Mouse (Mus musculus) urinary bladder, postnatal 10 days (tissue): ENCODE measurements around the gene Cnnm3.
A peak's percentile ranks its signal among the peaks of the same experiment; 100 is the strongest.
"Not testable (repeated sequence)": the region's sequence is repeated elsewhere in the genome, so short reads cannot be mapped to it uniquely, and the experiment has no call there.

ENCODE experiments used
- DNase-seq: peaks from one replicate; pipeline ENCODE4 v3.0.0; 2022; ENCODE audit warnings: low spot score

The Cnnm3 gene

DNA sequence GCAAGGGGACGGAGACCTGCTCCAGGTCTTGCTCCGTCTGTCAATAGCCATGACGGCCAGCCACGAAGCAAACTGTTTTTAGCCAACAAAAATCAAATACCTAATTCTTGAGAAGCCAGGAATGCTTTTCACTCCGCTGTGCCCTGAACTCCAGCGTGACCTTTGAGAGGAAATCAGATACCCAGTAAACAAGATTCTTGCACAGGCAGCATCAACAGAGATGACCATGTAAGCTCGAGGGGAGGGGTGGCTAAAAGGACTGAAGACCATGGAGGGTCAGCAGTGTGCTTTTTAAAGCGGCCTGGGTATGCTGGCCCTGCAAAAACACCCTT is 24.7 kb downstream of the Cnnm3 start:
- DNase-seq = no peak

DNA sequence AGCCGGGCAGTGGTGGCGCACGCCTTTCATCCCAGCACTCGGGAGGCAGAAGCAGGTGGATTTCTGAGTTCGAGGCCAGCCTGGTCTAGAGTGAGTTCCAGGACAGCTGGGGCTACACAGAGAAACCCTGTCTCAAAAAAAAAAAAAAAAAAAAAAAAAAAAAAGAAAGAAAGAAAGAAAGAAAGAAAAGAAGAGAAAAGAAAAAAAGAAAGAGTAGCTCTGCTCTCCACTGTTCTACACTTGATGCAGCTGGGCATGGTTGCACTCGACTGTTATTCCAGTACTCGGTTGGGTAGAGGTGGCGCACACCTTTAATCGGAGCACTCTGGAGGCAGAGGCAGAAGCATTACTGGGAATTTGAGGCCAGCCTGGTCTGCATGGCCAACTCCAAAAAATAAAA is 25.1 kb downstream of the Cnnm3 start, which contains the start of gene Ankrd23:
Gene Ankrd23 (minus strand): TSS at position 101 of the 400 bp plus-strand sequence.
- DNase-seq = not testable (repeated sequence)

DNA sequence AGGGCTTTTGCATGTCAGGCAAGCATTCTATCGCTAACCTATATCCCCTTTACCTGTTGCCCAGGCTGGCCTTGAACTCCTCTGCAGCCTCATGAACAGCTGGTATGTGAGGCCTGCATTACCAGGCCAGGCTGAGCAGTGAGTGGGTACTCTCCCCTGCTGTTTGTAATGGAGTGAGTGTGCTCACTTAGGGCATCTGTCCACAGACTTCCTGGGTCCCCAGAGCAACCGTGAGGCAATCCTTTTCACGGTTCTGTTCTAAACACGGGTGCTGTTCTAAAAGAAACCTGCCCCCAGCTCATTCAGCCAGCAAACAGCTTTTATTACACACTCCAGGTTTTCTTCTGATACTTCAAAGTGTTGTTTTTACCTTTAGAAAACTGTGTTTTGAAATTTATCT is 27.1 kb downstream of the Cnnm3 start:
- no peak for DNase-seq

DNA sequence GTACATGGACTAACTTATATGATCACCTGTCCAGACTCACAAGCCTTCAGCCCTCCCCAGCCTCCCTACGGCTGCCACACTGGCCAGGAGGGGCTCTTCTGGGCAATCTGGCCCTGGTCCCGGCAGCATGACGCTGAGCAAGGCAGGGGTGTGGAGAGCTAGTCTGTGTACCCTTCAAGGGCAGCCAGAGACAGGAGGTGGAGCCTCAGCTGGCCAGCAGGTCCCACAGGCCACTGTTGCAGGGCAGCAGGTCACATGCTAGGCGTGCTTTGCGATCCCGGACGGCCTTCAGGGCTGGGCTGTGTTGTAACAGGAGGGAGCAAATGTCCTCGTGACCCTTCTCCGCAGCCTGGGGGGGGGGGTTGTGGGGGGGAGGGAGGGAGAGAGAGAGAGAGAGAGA is 27.5 kb downstream of the Cnnm3 start, which contains the start of gene Gm42417:
Gene Gm42417 (minus strand): TSS at position 244 of the 400 bp plus-strand sequence.
- no peak for DNase-seq

DNA sequence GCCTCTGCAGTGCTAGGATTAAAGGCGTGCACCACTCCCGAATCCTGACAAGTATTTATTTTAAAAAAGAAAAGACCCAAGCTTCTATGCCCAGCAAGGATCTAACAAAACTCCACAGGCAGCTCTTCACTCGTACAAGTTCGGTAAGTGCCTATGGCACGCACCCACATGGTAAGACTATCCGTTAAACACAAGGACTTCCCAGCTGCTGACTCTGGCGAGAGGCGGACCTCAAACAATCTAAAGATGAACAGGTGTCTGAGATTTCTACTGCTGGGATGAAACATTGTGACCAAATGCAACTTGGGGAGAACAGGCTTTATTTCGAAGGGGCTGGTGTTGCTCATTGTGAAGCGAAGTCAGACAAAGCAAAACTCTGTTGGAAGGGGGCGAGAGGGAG is 28.5 kb downstream of the Cnnm3 start:
- no peak for DNase-seq

DNA sequence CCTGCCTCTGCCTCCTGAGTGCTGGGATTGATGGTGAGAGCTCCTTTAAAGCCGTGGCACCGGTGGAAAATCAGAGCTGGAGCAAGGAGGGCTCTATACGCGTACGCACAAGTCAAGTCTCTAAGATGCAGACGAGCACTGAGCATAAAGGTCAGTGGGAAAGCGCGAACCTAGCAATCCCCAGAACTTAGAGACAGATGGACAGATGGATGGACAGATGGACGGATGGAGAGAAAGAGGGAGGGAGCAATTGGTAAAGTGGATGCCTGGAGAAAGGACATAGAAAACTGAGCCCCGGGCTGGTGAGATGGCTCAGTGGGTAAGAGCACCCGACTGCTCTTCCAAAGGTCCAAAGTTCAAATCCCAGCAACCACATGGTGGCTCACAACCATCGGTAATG is 29.1 kb downstream of the Cnnm3 start:
- no peak for DNase-seq

DNA sequence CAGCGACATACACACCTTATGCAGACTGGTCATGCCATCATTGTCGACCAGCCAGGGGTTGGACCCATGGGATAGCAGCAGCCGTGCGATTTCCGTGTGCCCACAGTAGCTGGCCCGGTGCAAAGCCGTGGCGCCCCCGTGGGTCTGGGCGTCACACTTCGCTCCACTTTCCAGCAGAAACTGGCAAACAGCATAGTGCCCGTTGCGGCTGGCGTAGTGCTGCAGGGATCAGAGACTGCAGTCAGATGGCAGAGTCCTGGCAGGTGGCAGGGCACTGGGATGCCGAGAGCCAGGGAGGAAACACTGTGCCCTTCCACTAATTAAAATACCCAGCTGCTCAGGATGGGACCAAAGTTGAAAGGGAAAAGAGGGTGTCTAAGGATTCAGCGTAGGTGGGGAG is 30.2 kb downstream of the Cnnm3 start:
- DNase-seq = no peak

DNA sequence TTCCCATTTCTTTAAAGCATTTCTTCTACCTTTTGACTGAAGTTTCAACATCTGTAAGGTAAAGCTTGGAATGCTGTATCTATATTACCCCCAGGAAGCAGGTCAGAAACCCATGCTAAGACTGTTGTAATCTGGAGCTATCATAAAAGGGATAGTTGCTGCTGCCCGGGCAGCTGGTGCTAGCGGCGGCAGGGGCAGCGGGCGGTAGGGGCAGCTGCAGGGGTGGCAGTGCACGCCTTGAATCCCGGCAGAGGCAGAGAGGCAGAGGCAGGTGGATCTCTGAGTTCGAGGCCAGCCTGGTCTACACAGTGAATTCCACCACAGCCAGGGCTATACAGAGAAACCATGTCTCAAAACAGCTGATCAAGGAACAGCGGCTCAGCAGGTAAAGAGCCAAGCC is 31.3 kb downstream of the Cnnm3 start:
- no peak for DNase-seq

DNA sequence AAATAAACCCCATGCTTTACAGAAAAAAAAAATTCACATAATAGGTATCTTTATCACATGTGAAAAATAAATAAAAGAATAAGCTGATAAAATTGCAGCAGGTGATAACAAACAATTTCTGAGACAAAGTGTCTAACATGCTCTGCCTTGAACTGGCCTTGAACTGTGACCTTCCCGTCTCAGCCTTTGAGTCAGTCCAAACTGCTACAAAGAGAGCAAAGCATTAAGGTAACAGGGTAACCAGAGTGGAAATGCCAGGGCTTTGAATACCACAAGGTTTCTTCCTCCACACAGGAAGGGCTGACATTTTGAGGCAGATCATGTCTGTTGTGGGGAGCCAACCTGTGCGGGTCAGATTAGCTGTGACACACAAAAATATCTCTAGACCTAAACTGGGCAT is 33.7 kb downstream of the Cnnm3 start:
- no peak for DNase-seq

DNA sequence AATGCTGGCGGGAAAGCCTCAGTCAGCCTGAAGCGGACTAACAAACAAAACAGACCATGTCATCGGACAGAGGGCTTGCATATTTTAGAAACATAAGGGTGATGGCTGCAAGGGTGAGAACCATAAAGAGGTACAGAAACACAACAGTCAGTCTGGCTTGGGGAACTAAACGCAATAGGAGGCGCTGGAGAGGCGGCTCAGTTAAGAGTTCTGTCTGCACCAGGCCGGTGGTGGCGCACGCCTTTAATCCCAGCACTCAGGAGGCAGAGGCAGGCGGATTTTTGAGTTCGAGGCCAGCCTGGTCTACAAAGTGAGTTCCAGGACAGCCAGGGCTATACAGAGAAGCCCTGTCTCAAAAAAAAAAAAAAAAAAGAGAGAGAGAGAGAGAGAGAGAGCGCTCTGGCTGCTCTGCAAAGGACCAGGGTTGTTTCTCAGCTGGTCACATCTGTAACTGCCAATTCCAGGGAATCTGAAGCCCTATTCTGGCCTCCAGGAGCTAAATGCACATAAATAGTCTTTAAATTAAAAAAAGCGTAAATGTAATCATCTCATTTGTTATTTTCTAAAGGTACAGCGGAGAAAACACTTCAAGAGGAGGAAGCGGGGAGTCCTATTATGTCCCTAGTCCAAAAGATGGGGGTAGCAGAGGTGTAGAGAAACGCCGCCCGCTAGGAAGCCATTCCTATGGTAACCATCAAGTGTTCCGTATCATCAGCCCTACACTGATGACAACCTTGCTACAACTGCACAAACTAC is 34.4 kb downstream of the Cnnm3 start:
- no peak for DNase-seq

DNA sequence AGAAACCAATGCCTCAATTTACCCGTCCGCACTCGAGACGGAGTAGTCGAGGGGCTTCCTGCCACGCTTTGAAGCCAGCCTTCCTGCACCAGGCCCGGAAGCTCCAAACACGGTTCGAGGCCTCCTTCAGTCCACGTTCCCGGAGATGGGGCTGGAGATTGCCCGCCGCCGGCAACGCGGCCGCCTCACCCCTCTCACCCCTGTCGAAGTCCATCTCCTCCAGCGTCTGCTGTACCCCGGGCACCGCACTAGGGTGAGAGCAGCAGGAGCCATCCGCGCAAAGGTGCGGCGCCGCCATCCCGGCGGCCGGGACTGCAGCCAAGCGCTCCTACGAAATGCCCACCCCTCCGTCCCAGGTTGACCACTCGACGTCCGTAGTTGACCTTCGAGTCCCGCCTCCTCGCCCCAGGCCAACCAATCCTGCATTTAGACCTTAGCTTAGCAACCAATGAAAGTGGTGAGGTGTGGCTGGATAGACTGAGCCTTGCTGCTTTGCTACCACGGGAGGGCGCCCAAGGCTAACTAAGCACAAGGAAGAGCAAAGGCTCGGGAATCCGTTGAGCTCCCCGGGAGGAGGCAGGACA is 35.3 kb downstream of the Cnnm3 start, which contains the start of gene Ankrd39:
Gene Ankrd39 (minus strand): TSS at position 558 of the 584 bp plus-strand sequence.
- peak; percentile 87 for DNase-seq

DNA sequence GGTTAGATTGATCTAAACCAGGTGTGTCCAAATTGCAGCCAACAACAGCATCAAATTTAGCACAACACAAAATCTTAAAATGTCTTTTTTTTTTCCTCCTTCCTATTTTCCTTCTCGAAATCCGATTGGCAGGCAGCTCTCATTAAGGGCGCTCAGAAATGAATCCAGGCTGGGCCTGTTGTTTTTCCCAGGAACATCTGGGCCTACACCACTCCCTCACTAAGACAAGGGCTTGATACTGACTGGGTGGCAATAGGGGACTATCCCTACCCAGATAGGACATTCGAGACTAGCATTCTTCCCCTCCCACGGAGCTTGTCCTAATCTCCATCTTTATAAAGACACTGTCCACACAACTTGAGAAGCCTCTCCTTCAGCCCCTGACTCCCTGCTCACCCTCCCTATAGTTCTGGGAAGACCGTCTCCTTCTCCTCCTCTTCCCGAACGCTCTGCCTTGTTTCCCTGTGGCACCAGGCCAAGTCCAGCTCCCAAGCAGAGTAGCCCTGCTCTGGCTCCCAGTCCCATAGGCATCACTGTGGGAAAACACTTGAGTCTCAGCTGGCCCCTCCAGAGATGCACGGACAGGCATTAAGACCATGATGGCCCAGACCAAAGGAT is 36.4 kb downstream of the Cnnm3 start:
- no peak for DNase-seq

DNA sequence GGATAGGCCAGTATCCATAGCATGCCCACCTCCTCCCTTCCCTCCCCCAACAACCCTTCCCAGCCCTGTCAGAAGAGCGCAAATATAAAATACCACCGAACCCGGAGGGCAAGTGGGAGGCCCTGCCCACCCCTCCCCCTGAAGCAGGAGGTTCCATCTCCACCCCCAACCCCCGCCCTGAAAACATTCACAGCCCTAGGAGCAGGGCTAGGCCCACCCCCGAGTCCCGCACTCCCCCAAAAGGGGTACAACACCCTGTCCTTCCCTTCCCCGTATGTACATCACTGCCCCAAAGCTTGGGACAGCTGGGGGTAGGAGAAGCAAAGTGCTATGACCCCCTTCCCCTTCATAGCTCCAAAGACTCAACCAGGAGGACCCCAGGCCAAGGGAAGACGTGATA is 37.1 kb downstream of the Cnnm3 start:
- DNase-seq = no peak

DNA sequence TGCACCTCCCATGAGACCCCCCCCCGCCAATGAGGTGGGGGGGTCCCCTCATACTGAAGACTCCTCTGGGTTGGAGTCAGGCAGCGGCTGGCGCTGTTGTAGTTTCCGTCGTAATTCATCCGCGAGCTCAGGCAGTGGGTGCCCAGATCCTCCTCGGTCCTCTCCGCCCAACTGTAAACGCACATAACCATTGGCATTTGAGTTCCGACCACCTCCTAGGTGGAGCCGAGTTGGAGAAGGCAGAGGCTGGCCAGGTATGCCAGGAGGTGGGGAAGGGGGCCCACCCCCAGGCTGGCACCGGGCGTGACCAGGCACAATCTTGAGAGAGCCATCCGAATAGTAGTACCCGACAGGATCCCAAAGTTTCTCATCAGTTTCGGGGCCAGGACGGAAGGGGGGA is 37.8 kb downstream of the Cnnm3 start:
- no peak for DNase-seq

DNA sequence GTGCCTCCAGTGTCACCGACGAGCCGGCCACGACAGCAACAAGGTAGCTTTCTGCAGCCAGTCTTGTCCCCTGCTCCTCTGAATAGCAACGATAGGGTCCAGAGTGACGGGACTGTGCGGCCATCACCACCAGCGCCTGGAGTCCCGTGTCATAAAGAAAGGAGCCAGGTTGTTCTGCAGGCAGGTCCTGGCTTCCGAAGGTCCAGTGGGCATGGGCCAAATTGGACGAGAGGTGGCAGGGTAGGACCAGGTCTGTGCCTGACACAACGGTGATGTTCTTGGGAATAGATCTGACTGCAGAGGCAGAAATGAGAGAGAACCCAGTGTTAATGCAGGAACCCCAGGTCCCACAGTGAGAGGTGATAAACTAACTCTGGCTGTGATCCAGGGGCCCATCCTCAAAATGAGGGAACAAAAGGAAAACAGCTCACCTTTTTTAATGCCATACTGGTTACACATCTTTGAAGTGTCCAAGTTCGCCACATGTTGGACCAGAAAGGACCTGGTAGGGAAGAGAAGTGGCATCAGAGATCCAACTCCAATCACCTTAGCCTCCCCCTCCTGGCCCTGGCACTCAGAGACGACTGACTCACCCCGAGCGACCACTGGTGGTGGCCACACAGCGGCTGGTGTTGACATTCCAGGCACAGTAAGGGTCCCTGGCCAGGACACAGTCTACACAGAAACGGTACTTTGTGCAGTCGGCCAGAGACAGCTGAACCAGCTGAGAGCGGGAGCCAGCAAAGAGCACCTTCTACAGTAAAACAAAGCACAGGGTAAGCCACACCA is 38.6 kb downstream of the Cnnm3 start:
- no peak for DNase-seq

DNA sequence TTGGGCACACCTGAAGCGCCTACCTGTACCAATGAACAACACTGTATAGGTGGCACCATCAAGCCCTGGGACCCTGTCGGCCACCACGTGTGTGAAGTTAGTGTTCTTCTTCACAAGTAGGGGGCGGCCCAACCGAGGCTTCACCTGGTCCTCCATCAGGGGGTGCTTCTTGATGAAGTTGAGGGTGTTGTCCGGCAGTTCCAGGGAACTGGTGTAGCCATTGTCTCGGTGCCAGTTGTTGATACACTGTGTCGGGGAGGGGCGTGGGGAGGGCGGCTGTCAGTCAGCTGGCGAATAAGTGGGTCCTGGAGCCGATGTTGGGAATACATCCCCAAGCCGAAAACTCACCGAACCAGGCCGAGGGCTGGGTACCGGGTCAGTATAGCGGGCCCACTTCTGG is 40.2 kb downstream of the Cnnm3 start:
- no peak for DNase-seq

DNA sequence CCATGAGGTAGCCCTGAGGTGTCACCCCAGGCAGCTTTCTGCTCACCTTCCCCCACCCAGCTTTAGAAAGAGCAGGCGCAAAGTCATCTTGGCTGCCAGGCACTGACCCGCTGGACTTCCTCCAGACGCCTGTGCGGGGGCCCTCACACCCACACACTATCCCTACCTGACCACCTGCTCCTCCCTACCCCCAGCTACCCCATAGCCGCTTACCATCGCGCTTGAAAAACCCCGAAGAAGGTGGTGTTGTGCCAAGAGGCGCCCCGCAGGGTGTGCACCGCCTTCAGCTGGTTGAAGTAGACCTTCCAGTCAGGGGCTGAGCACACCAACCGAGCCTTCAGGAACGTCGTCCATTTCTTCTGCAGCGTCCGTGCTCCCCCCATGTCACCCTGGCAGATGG is 40.8 kb downstream of the Cnnm3 start:
- no peak for DNase-seq

DNA sequence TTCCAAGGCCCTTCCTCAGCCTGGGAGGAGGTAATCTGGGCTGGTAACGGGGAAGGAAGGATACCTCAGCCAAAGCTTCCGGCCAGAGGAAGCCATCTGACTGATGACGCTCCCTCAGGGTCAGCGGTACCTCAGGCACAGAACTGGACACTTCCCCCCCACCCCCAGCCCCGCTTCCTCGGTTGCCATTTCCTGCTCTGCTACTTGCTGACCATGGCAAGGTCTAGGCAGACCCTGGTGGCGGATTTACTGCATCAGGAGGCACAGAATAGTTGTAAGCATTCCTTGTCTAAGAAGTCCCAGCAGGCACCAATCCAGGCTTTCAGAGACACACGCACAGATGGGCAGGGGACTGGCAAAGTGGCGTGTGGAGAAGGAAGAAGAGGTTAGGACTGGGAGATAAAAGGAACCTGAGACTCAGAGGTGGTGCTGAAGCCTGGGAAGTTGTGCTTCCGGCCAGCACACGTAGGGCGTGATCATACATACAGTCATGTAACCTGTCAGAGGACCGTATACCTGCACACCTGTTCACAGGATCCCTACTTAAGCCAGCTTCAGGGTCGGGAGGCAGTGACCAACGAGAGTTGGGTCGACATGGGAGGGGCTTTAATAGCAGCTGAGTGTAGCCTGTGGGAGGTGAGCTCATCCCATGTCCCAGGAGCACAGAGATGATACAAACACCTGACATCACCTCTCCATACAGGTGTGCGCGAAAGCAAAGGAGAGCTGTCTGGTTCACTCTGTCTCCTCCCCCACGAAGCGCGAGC is 43.1 kb downstream of the Cnnm3 start:
- DNase-seq = no peak

DNA sequence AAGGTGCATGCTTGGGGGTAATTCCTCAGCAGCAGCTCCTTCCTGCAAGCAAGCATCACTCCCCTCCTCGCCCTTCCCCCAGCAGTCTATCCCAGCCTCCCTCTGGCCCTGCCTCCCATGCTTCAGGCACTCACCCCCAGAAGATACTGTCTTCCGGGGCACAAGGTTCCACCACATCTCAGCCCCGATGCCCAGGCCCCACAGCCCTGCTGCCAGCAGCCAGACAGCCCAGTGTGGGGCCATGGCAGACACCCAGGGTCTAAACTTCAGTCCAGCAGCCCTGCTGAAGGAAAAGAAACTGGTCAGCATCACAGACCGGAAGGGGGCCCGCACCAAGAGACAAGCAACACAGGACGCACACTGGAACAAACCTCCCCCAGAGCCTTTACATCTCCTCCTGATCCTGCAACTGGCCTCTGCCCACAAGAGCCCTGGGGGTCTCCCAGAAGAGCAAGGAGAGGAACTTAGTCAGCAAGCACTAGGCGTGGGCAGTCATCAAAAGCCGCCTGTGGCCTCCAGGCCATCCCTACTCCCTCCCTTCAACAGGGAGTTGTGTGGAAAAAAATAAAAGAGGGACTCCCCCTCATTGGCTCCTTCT is 44.2 kb downstream of the Cnnm3 start:
- DNase-seq = no peak

DNA sequence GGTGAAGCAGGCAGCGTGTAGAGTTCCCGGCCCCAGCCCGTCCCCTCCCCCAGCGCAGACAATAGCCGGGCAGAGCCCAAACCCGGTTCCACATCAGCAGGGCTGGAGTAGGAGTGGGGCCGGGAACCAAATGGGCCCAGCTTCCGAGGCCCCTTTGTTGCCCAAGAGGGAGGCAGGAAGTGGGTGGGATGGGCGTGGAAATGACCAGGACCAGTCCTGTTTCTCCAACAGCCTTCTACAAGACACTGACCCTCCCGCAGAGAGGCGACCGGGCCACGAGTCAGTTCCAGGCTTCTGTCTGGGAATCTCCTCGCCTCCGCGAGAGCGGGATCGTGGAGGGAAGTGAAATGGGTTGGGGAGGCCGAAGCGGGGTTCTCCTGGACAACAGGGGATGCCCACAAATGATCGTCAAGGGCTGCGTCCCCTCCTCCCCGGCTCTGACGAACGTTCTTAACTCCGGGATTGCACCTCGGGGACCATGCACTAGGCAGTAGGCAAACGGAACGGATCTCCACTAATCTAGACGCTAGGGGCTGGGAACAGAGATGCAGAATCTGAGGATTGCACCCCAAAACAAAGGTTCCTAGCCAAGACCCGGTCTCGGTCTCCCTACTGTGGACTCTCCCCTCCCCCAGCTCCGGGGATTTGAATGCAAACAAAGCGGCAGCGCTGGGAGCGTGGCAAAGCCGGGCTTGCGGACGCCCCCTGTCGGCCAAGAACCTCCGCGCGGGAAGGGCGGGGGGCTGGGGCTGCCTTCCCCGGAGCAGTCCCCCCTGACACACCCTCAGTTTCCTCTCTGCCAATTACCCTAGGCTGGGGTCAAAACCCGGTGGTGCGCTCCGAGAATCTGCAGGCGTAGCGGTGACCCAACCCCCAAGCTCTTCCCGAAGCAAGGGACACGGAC is 45.1 kb downstream of the Cnnm3 start:
- DNase-seq = peak; percentile 86
